Mouse (Mus musculus) cerebellum, adult 2 months (tissue): ENCODE results near the gene Gpcpd1. TPM values are rescaled to one million over a fixed set of nuclear protein-coding genes. Genes with fewer than 3 reads are reported as not detected.

Experiments used
- DNase-seq, 2 experiments: peaks; one replicate each; pipeline ENCODE4 v3.0.0; 2021
- H3K27ac ChIP-seq: fragments of 200-500 bp; 2 replicates; pipeline ENCODE4 v1.5.1; 2012; ENCODE audit warnings: low read length, control low read depth, inconsistent platforms; ENCODE audit not compliant: insufficient read depth
- H3K27me3 ChIP-seq: fragments of 200-500 bp; 2 replicates; pipeline ENCODE4 v1.6.1; 2012; ENCODE audit warnings: inconsistent platforms, mild to moderate bottlenecking, low read length, moderate library complexity; ENCODE audit not compliant: control insufficient read depth, insufficient read depth
- H3K4me1 ChIP-seq: fragments of 200-500 bp; 2 replicates; pipeline ENCODE4 v1.6.1; 2011; ENCODE audit warnings: low read length; ENCODE audit not compliant: control insufficient read depth, insufficient read depth
- H3K4me3 ChIP-seq: fragments of 200-500 bp; replicated peaks from 2 replicates; pipeline ENCODE3; 2011; ENCODE audit warnings: mild to moderate bottlenecking, low read depth, low read length, control low read depth; ENCODE audit not compliant: insufficient read depth
- CTCF ChIP-seq: fragments of 200-500 bp; IDR thresholded peaks from 2 replicates; pipeline ENCODE4 v1.5.1; 2011; ENCODE audit warnings: low read depth, mild to moderate bottlenecking, control low read depth, low read length, moderate library complexity, borderline replicate concordance; ENCODE audit not compliant: insufficient read depth
- POLR2A ChIP-seq: fragments of 200-500 bp; IDR thresholded peaks from 2 replicates; pipeline ENCODE4 v1.6.1; 2011; ENCODE audit warnings: low read length, control low read depth, borderline replicate concordance; ENCODE audit not compliant: insufficient read depth
- whole genome bisulfite sequencing: fragments of 180-500 bp; shearing (Covaris S2); methylation state at CpG from one replicate; pipeline ENCODE4 v1.1.7; 2018; 5-methylcytosine and 5-hydroxymethylcytosine counted together
- polyA plus RNA-seq: library from polyadenylated mRNA; depleted of rRNA; stranded (reverse); fragments of >200 nt; gene quantifications from 2 replicates; pipeline ENCODE4 v1.2.3, GENCODE M21; 2012

Gpcpd1 gene
- polyA plus RNA-seq, 1 experiment, result 81.5 TPM

DNA sequence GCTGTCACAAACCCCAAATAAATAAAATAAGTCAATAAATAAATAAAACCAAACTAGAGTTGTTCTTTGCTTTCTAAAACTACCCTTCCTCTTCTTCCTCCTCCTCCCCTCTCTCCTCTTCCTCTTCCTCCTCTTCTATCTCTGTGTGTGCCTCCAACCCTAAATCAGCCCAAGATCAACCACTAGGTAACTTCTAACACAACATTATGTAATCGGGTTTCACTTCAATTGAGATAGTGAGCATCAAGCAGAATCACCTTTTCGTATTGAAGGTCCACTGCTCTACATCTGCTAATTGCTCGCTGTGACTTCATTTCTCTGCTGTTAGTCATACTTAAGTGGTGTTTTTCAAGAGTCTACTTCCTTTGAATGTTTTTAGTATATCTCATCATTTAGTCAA lies 8.8 kb downstream of the Gpcpd1 start:
- no peak for DNase-seq
- TF ChIP-seq POLR2A, result no peak
- TF ChIP-seq CTCF, result no peak
- H3K27me3 ChIP-seq, result no peaks in the 10 kb centered on the region
- 97% methylated on average over 3 of the region's 3 CpGs for WGBS
- no peak overlapping the region for H3K4me3 ChIP-seq
- H3K4me1 ChIP-seq, result no peaks in the 10 kb centered on the region
- no peak overlapping the region; the same call in 1 of the 2 replicates for H3K27ac ChIP-seq

DNA sequence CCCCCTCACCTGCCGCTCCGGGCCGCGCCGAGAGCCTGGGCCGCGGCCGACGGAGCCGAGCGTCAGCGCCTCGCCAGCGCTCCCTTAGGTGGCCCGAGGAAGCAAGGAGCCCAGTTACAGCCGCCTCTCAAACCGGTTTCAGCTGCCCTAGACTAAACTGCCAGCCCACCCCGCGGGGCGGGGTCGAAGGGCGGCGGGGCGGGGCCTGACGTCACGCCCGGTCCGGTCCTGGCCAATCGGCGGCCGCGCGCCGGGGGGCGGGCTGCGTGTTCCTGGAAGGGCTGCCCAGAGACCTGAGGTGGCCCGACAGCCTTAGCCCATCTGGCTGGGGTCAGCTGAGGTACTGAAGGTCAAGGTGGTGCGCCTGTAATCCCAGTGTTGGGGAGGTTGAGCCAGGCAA lies 9.5 kb downstream of the Gpcpd1 start:
- Histone ChIP-seq H3K4me3 (peak overlapping the region; percentile 79), H3K27ac (peak overlapping the region; percentile 31; the same call in 1 of the 2 replicates), H3K27me3 (no peaks in the 10 kb centered on the region), H3K4me1 (no peaks in the 10 kb centered on the region)
- DNase-seq, result peak; percentile 97
- WGBS, result under 1% methylated on average over 37 of the region's 38 CpGs
- peak; percentile 75 for TF ChIP-seq POLR2A
- TF ChIP-seq CTCF, result 0 out of 2 replicates have a peak, but pooled peaks have one; percentile 29

DNA sequence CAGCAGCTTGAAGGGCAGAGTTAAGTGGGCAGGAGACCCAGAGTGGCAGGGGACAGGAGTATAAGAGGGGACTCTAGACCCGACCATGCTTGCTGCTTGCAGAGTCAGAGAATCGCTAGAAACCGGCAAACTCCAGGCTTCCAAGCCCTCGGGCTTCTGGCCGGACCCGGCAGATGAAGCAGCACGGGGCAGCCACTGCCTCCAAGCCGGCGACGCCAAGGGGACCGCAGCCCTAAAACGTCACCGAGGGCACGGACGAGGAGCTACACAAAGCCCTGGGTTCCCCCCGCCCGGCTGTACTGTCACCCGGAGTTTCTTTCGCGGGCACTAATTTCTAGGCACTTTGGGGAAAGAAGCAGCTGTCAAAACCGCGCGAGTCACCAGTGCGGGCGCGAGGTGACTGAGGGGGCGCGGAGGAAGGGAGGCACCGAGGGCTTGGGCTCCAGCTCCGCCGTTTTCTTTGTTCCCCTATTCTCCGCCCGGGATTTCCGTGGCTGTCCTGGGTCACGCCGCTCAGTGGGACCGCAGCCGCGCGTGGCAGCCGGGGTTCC lies 10.0 kb downstream of the Gpcpd1 start:
- WGBS, result under 1% methylated on average over 41 of the region's 41 CpGs

DNA sequence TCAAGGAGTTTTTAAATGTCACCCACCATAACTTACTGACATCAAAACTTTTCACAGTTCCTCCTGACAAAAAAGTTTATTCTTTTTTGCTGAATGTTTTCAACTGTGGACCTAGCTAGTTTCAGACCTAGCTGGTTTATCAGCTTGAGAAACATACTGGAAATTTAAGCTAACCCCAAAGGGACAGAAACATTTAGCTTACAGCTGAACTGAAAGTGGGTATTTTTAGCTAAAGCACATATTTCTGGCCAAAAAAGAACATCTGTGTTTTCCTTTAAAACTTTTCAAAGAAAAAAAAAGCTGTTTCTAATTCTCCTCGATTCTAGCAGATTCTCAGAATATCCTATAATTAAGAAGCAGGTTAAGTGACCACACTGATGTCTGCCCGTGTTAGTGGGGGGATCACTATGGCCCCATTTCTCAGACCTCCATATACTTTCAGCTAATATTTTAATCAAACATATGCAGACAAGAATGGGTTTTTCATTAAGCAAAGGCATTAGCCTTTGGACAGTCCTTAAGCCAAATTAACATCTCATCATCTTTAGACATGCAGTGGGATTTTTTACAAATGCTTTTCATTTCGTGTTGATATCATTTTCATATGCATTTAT lies 10.9 kb downstream of the Gpcpd1 start:
- no peak for TF ChIP-seq POLR2A
- no peak for TF ChIP-seq CTCF
- Histone ChIP-seq H3K4me1 (no peaks in the 10 kb centered on the region), H3K4me3 (no peak overlapping the region), H3K27ac (no peak overlapping the region), H3K27me3 (no peaks in the 10 kb centered on the region)
- WGBS, result 13% methylated on average over 3 of the region's 3 CpGs
- DNase-seq, result no peak

More for the DNA sequence above, 10.0 kb downstream of the Gpcpd1 start:
- Histone ChIP-seq H3K27ac (peak overlapping the region; percentile 94), H3K27me3 (no peaks in the 10 kb centered on the region), H3K4me3 (peak overlapping the region; percentile 79), H3K4me1 (no peaks in the 10 kb centered on the region)
- TF ChIP-seq POLR2A, result no peak
- TF ChIP-seq CTCF, result no peak
- peak in 1 of 2 experiments; percentile 67 for DNase-seq

DNA sequence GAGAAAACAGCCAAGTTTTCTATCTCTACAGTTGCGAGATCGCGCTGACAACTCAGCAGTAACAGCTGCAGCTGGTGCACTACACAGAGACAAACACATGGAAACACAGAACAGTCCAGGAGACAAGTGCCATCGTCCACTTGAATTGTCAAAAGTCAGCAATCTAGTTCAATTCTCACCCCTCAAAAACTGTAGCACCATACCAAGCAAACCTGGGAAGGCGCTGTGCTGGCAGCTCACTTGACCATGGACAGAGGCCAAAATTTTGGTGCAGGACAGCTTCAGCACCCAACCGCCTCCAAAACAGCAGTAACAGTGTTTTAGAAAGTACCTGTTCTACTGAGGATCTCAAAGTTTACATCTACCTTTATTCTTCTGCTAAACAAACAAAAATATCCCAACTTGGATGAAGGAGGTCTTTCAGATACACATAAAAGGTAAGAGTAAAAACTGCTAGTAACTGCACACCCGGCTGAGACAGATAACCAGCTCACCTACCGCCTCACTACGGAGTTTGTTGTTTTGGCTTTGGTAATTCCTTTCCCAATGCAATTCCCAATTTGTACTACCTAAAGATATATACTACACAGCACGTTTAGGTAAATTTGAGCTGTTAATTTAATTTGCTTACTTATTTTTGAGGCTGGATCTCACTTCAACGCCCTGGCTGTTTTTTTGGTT lies 11.6 kb downstream of the Gpcpd1 start:
- Histone ChIP-seq H3K4me3 (peak overlapping the region; percentile 47), H3K4me1 (no peaks in the 10 kb centered on the region), H3K27ac (no peak overlapping the region), H3K27me3 (no peaks in the 10 kb centered on the region)
- DNase-seq, result peak; percentile 67 to 72
- 21% methylated on average over 11 of the region's 11 CpGs for WGBS
- TF ChIP-seq POLR2A (no peak), CTCF (no peak)

DNA sequence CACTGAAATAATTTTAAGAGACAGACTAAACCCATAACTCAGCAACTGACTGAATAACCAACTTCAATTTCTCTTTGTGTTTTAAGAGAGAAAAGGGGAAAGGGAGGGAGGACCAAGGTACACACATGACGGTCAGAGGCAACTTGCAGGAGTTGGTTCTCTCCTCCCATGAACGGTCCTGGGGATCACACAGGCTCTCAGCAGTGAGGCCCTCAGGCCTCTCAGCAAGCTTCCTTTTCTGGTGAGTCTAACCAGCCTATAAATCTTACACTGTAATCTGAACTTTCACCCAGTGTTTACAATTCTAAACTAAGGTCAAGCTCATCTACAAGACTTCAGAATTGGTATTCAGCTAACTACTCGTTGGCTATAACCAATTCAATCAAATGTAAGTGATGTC lies 12.3 kb downstream of the Gpcpd1 start:
- Histone ChIP-seq H3K27ac (peak overlapping the region; percentile 15; the same call in 1 of the 2 replicates), H3K4me3 (peak overlapping the region; percentile 47)
- WGBS, result 45% methylated on average over 3 of the region's 3 CpGs

DNA sequence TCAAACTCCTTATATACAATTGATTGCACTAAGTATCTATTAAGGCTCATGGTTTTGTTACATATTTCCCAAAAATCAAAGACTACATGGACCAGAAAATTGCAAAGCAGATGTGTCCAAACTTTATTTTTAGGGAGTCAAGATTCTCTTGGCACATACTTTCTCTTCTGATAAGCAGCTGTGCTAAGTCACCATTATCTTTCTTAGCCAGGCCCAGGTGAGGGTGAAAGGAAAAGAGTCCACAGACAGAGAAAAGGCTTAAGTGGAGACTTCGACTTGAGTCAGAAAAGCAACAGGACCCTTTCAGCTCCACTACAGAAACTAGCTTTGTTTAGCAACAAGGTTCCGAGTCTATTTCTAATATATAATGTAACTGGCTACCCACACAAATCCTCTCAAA lies 14.2 kb downstream of the Gpcpd1 start:
- no peaks in the 10 kb centered on the region for H3K27me3 ChIP-seq
- H3K4me3 ChIP-seq, result no peak overlapping the region
- H3K27ac ChIP-seq, result no peak overlapping the region
- no peak for DNase-seq
- 88% methylated on average over 2 of the region's 2 CpGs for WGBS
- H3K4me1 ChIP-seq, result no peaks in the 10 kb centered on the region
- no peak for TF ChIP-seq POLR2A
- TF ChIP-seq CTCF, result no peak

More for the DNA sequence above, 12.3 kb downstream of the Gpcpd1 start:
- DNase-seq, result no peak
- no peaks in the 10 kb centered on the region for H3K27me3 ChIP-seq
- H3K4me1 ChIP-seq, result no peaks in the 10 kb centered on the region
- TF ChIP-seq POLR2A (no peak), CTCF (no peak)

DNA sequence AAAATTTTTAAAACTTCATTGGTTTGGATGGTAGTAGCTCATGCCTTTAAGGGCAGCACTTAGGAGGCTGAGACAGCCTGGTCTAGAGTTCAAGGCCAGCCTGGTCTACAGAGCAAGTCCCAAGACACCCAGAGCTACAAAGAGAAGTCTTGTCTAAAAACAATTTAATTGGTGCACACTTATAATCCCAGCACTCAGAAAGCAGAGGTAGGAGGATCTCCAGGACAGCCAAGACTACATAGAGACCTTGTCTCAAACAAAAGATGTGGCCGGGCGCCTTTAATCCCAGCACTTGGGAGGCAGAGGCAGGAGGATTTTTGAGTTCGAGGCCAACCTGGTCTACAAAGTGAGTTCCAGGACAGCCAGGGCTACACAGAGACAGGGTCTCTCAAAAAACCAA lies 14.9 kb downstream of the Gpcpd1 start:
- no peaks in the 10 kb centered on the region for H3K4me1 ChIP-seq
- WGBS, result 98% methylated on average over 3 of the region's 3 CpGs
- H3K27me3 ChIP-seq, result no peaks in the 10 kb centered on the region
- no peak overlapping the region for H3K4me3 ChIP-seq
- TF ChIP-seq POLR2A, result no peak
- no peak for TF ChIP-seq CTCF
- no peak for DNase-seq
- no peak overlapping the region for H3K27ac ChIP-seq
